Comparison of ENCODE assay signal across 24 mouse cellular contexts in the genomic region with DNA sequence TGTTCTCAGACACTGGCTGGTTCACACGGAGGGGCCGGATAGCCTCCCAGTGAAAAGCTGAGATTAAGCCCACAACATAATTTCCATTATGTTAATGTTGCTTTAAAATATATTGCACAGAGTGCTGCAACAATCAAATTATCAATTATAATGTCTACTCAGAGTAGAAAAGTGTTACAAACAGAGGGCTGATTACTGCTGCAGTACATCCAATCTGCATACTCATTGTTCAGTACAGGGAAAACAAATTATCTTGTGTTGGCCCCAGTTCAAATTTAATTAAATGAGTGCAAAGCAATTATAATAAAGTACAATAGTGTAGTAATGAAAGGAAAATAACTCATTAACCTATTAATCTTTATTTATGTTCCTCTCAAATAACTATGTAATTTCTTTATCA. TPM values are rescaled to one million over a fixed set of nuclear protein-coding genes. Genes with fewer than 3 reads are reported as not detected.
DNase-seq lines count a peak whose midpoint lies in the region; ATAC-seq and TF ChIP-seq lines count a peak whose summit lies in the region.
"Had no signal": no experiment of that assay in that cellular context is flagged by ENCODE, and none has a peak within 500 bp of the region (broad histone marks: within the 10 kb centered on the region; RNA-seq: fewer than 3 reads in every experiment).

No protein-coding gene starts in this region.

- no peak for TF ChIP-seq CTCF in forebrain, postnatal 0 days (IDR thresholded peaks at IDR 0.05; ENCODE audit: low read depth)

- WGBS in forebrain, embryonic 13.5 days = 35% methylated on average over 2 of the region's 2 CpGs
- 43% methylated on average over 2 of the region's 2 CpGs for WGBS in forebrain, embryonic 11.5 days
- 42% methylated on average over 2 of the region's 2 CpGs for WGBS in midbrain, embryonic 13.5 days
- 42% methylated on average over 2 of the region's 2 CpGs for WGBS in midbrain, embryonic 15.5 days
- WGBS in forebrain, postnatal 0 days = 9% methylated on average over 2 of the region's 2 CpGs

- H3K27me3 ChIP-seq in forebrain, embryonic 13.5 days = peaks cover 30% of the 10 kb centered on the region
- no peaks in the 10 kb centered on the region; the same call in 1 of the 2 replicates for H3K27me3 ChIP-seq in forebrain, embryonic 11.5 days (ENCODE audit: control insufficient read depth, insufficient read depth, low read length)
- H3K27me3 ChIP-seq in midbrain, embryonic 13.5 days = no peaks in the 10 kb centered on the region
- H3K27me3 ChIP-seq in midbrain, embryonic 15.5 days (replicated peaks) = no peaks in the 10 kb centered on the region
- H3K27me3 ChIP-seq in forebrain, postnatal 0 days (ENCODE audit: insufficient read depth, low read length) = no peaks in the 10 kb centered on the region
- H3K27me3 ChIP-seq: CH12.LX; embryonic facial prominence, embryonic 15.5 days; heart, embryonic 13.5 days; hindbrain, embryonic 15.5 days had no signal

- H3K9ac ChIP-seq in forebrain, embryonic 13.5 days = no peak overlapping the region
- H3K9ac ChIP-seq in forebrain, embryonic 11.5 days (ENCODE audit: low read length) = no peak overlapping the region
- H3K9ac ChIP-seq in midbrain, embryonic 13.5 days (replicated peaks) = no peak overlapping the region
- H3K9ac ChIP-seq in midbrain, embryonic 15.5 days = no peak overlapping the region
- H3K9ac ChIP-seq in forebrain, postnatal 0 days = no peak overlapping the region
- H3K9ac ChIP-seq: embryonic facial prominence, embryonic 15.5 days; heart, embryonic 13.5 days; hindbrain, embryonic 15.5 days had no signal

- H3K9me3 ChIP-seq in forebrain, embryonic 13.5 days (replicated peaks) = no peaks in the 10 kb centered on the region
- no peaks in the 10 kb centered on the region for H3K9me3 ChIP-seq in forebrain, embryonic 11.5 days (ENCODE audit: control insufficient read depth, low read length)
- H3K9me3 ChIP-seq in midbrain, embryonic 13.5 days = no peaks in the 10 kb centered on the region
- no peaks in the 10 kb centered on the region for H3K9me3 ChIP-seq in midbrain, embryonic 15.5 days
- H3K9me3 ChIP-seq in forebrain, postnatal 0 days (ENCODE audit: low read length) = no peaks in the 10 kb centered on the region
- H3K9me3 ChIP-seq: embryonic facial prominence, embryonic 15.5 days; heart, embryonic 13.5 days; hindbrain, embryonic 15.5 days had no signal

- H3K4me2 ChIP-seq in forebrain, embryonic 13.5 days = no peak overlapping the region
- no peak overlapping the region for H3K4me2 ChIP-seq in forebrain, embryonic 11.5 days (ENCODE audit: low read depth, low read length, severe bottlenecking)
- H3K4me2 ChIP-seq in midbrain, embryonic 13.5 days (replicated peaks) = no peak overlapping the region
- no peak overlapping the region for H3K4me2 ChIP-seq in midbrain, embryonic 15.5 days
- H3K4me2 ChIP-seq in forebrain, postnatal 0 days (ENCODE audit: low read depth) = no peak overlapping the region
- H3K4me2 ChIP-seq: embryonic facial prominence, embryonic 15.5 days; heart, embryonic 13.5 days; hindbrain, embryonic 15.5 days had no signal

- peaks cover 14% of the 10 kb centered on the region for H3K4me1 ChIP-seq in forebrain, embryonic 13.5 days
- peaks cover 2% of the 10 kb centered on the region; the same call in 1 of the 2 replicates for H3K4me1 ChIP-seq in forebrain, embryonic 11.5 days (replicated peaks; ENCODE audit: control insufficient read depth, insufficient read depth, low read length)
- H3K4me1 ChIP-seq in midbrain, embryonic 13.5 days (replicated peaks) = peaks cover 12% of the 10 kb centered on the region
- H3K4me1 ChIP-seq in midbrain, embryonic 15.5 days = peaks cover 5% of the 10 kb centered on the region; the same call in 1 of the 2 replicates
- H3K4me1 ChIP-seq in forebrain, postnatal 0 days (ENCODE audit: insufficient read depth) = no peaks in the 10 kb centered on the region
- H3K4me1 ChIP-seq: embryonic facial prominence, embryonic 15.5 days; heart, embryonic 13.5 days had no signal

- H3K27ac ChIP-seq in forebrain, embryonic 13.5 days = no peak overlapping the region
- H3K27ac ChIP-seq in forebrain, embryonic 11.5 days (ENCODE audit: low read depth, low read length) = no peak overlapping the region
- no peak overlapping the region for H3K27ac ChIP-seq in midbrain, embryonic 13.5 days
- no peak overlapping the region for H3K27ac ChIP-seq in midbrain, embryonic 15.5 days
- no peak overlapping the region for H3K27ac ChIP-seq in forebrain, postnatal 0 days (ENCODE audit: low read depth, low read length)
- H3K27ac ChIP-seq: embryonic facial prominence, embryonic 15.5 days; heart, embryonic 13.5 days; hindbrain, embryonic 15.5 days had no signal

- no peak for DNase-seq in forebrain, embryonic 11.5 days (ENCODE audit: low spot score)
- DNase-seq in retina, postnatal 1 day = peak; percentile 86
- no peak for DNase-seq in retina, embryonic 14.5 days (ENCODE audit: low spot score)
- DNase-seq in forebrain, postnatal 0 days = no peak
- DNase-seq in frontal cortex, postnatal 25 days (ENCODE audit: low spot score in 2 of 2) = no peak
- DNase-seq: adrenal gland, adult 8-10 months; adrenal gland, postnatal 36 days; cerebellum, adult 11 months; cerebellum, adult 8-10 months; cerebellum, postnatal 14 days; embryo, embryonic 11 days; gastrocnemius, postnatal 36 days; heart, postnatal 36 days had no signal

- no peaks in the 10 kb centered on the region for H3K36me3 ChIP-seq in forebrain, embryonic 13.5 days (ENCODE audit: poor library complexity, severe bottlenecking)
- no peaks in the 10 kb centered on the region for H3K36me3 ChIP-seq in forebrain, embryonic 11.5 days (ENCODE audit: control insufficient read depth, insufficient read depth, low read length)
- no peaks in the 10 kb centered on the region for H3K36me3 ChIP-seq in midbrain, embryonic 13.5 days
- no peaks in the 10 kb centered on the region for H3K36me3 ChIP-seq in midbrain, embryonic 15.5 days (replicated peaks)
- H3K36me3 ChIP-seq in forebrain, postnatal 0 days (ENCODE audit: insufficient read depth) = no peaks in the 10 kb centered on the region
- H3K36me3 ChIP-seq: embryonic facial prominence, embryonic 15.5 days; heart, embryonic 13.5 days; hindbrain, embryonic 15.5 days had no signal

- H3K4me3 ChIP-seq in forebrain, embryonic 13.5 days = no peak overlapping the region
- H3K4me3 ChIP-seq in forebrain, embryonic 11.5 days (ENCODE audit: low read depth, low read length) = no peak overlapping the region
- no peak overlapping the region for H3K4me3 ChIP-seq in midbrain, embryonic 13.5 days (replicated peaks)
- no peak overlapping the region for H3K4me3 ChIP-seq in midbrain, embryonic 15.5 days
- H3K4me3 ChIP-seq in forebrain, postnatal 0 days (ENCODE audit: low read depth, low read length) = no peak overlapping the region
- H3K4me3 ChIP-seq: embryonic facial prominence, embryonic 15.5 days; erythroblast, embryonic 14.5 days; heart, embryonic 13.5 days; hindbrain, embryonic 15.5 days had no signal

- ATAC-seq in forebrain, embryonic 13.5 days = peak; percentile 84
- ATAC-seq in forebrain, embryonic 11.5 days (replicated peaks; ENCODE audit: low FRiP score) = no peak
- 0 out of 2 replicates have a peak, but pooled peaks have one; percentile 27 for ATAC-seq in midbrain, embryonic 13.5 days
- ATAC-seq in midbrain, embryonic 15.5 days (replicated peaks) = no peak
- ATAC-seq in forebrain, postnatal 0 days = peak; percentile 69
- ATAC-seq: inflammation-experienced regulatory T-cells, adult 6 months; intestine, postnatal 0 days had no signal

RNA-seq across cellular contexts. Expression of a gene that starts 44.5 kb away (rescaled TPM):
- polyA plus RNA-seq in forebrain, embryonic 13.5 days (2015; fragmentation: Nextera tagmentation; extraction: Ambion mirVana) = 25.8 and 27.6 TPM in 2 replicates
- 37.0 and 38.0 TPM in 2 replicates for polyA plus RNA-seq in forebrain, embryonic 11.5 days (2014; fragmentation: Nextera tagmentation; extraction: Ambion mirVana)
- polyA plus RNA-seq in midbrain, embryonic 13.5 days (2015; fragmentation: Nextera tagmentation; extraction: Ambion mirVana) = 31.4 and 34.3 TPM in 2 replicates
- 37.3 and 40.5 TPM in 2 replicates for polyA plus RNA-seq in midbrain, embryonic 15.5 days (2015; fragmentation: Nextera tagmentation; extraction: Ambion mirVana)
- 21.1 and 35.6 TPM in 2 replicates for total RNA-seq in forebrain, postnatal 0 days (2014; rRNA removed)
- 21.2 and 26.5 TPM in 2 replicates for polyA plus RNA-seq in forebrain, postnatal 0 days (2015; fragmentation: Nextera tagmentation; extraction: Ambion mirVana)
- total RNA-seq: CH12.LX; common myeloid progenitor, adult 5-6 weeks had no signal
- polyA plus RNA-seq: erythroblast, embryonic 14.5 days; inflammation-experienced regulatory T-cells, adult 6 months had no signal

Comparison
In these comparisons a context has a peak if more than half of its experiments do, and no peak if none do; other contexts are left out.
1. ATAC-seq: peak in forebrain, embryonic 13.5 days (single experiment), midbrain, embryonic 13.5 days (single experiment) and forebrain, postnatal 0 days (single experiment); none in forebrain, embryonic 11.5 days (single experiment) and midbrain, embryonic 15.5 days (single experiment).